Mouse (Mus musculus) heart, adult 2 months (tissue): ENCODE results near the gene Ipp.

Source experiments
- CTCF ChIP-seq: fragments of 200-600 bp; IDR thresholded peaks from 2 replicates; pipeline ENCODE4 v1.8.1; 2022; ENCODE audit warnings: antibody characterized with exemption, mild to moderate bottlenecking, moderate library complexity
- EP300 ChIP-seq: fragments of 200-500 bp; IDR thresholded peaks from 2 replicates; pipeline ENCODE4 v1.6.1; 2011; ENCODE audit warnings: low read depth, low read length, control low read depth; ENCODE audit not compliant: insufficient read depth
- POLR2A ChIP-seq: fragments of 200-500 bp; IDR thresholded peaks from 2 replicates; pipeline ENCODE4 v1.6.1; 2011; ENCODE audit warnings: mild to moderate bottlenecking, low read depth, low read length, control low read depth; ENCODE audit not compliant: insufficient read depth

- TF ChIP-seq CTCF (no peak), POLR2A (no peak), EP300 (no peak)
Measured at GRCm38 (mm10) chr4:116491886-116492285, 15.5 kb upstream of the Ipp start.
